Mouse (Mus musculus): ENCODE results near the gene Jakmip3.

- TF ChIP-seq CTCF (conservative IDR thresholded peaks at IDR 0.05 in 1 of 2, IDR thresholded peaks at IDR 0.05 in 1 of 2; ENCODE audit: low read depth in 2 of 2, low read length in 2 of 2) (peak; percentile 38 to 64; a peak in 3 of 4 replicates), MAFK (IDR thresholded peaks at IDR 0.05; ENCODE audit: insufficient replicate concordance, low read length) (no peak), EP300 (IDR thresholded peaks at IDR 0.05; ENCODE audit: low read length) (no peak), KAT2A (IDR thresholded peaks at IDR 0.05; ENCODE audit: insufficient replicate concordance, low read length) (no peak), POLR2A (IDR thresholded peaks at IDR 0.05; ENCODE audit: low read depth, low read length) (no peak), MAZ (IDR thresholded peaks at IDR 0.05; ENCODE audit: low read depth, low read length) (no peak), MXI1 (IDR thresholded peaks at IDR 0.05; ENCODE audit: low read depth, low read length) (no peak), JUND (conservative IDR thresholded peaks at IDR 0.05; ENCODE audit: low read depth, low read length) (no peak), NELFE (IDR thresholded peaks at IDR 0.05; ENCODE audit: low read depth, low read length) (peak; percentile 51; the same call in 1 of the 2 replicates), GABPA (IDR thresholded peaks at IDR 0.05; ENCODE audit: insufficient replicate concordance, low read depth, low read length) (no peak), ZMIZ1 (IDR thresholded peaks at IDR 0.05; ENCODE audit: low read depth, low read length) (no peak), USF1 (IDR thresholded peaks at IDR 0.05; ENCODE audit: low read depth, low read length) (no peak), BHLHE40 (IDR thresholded peaks at IDR 0.05; ENCODE audit: low read depth, low read length) (no peak)
Measured at GRCm38 (mm10) chr7:139068182-139068623, 127.7 kb downstream of the Jakmip3 start.
